Mouse (Mus musculus) retina, embryonic 14.5 days (tissue): Measurements from ENCODE around the gene Zfp941.
"Not testable (repeated sequence)": the region's sequence is repeated elsewhere in the genome, so short reads cannot be mapped to it uniquely, and the experiment has no call there.

Source experiments
- DNase-seq: peaks from one replicate; pipeline ENCODE4 v3.0.0-alpha.2; 2015; ENCODE audit warnings: low spot score

Gene Zfp941

GRCm38 (mm10) chr7:140780548-140780947, 41.4 kb downstream of the Zfp941 start:
- no peak for DNase-seq

- no peak for DNase-seq
Measured at GRCm38 (mm10) chr7:140765888-140766739, 55.9 kb downstream of the Zfp941 start.

- DNase-seq: not testable (repeated sequence)
Measured at GRCm38 (mm10) chr7:140765391-140765790, 56.6 kb downstream of the Zfp941 start.

- DNase-seq: no peak
Measured at GRCm38 (mm10) chr7:140763447-140764020, 58.4 kb downstream of the Zfp941 start, which contains the start of gene Cyp2e1. Cyp2e1 (plus strand) TSS chr7:140763739.

- DNase-seq: no peak
Measured at GRCm38 (mm10) chr7:140760647-140761046, 61.3 kb downstream of the Zfp941 start.
